Comparison of ENCODE assay signal across 15 mouse cellular contexts in the genomic region with DNA sequence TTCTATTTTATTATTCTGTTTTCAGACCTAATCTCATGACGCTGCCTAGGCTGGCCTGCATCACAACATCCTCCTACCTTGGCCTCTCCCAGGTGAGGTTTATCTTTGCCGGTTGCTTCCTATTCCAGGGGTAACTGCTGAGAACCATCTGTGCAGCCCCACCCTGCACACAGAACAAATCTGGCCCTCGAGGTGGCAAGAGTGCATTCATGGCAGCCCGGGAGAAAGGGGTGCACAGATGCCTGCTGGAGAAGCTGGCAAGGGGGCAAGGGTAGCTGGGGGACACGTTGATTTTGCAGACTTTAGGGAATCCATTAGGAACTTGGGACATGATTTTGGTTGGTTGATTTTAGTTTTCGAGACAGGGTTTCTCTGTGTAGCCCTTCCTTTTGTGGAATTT. TPM values are rescaled to one million over a fixed set of nuclear protein-coding genes. Genes with fewer than 3 reads are reported as not detected.
"Had no signal": no experiment of that assay in that cellular context is flagged by ENCODE, and none has a peak within 500 bp of the region (broad histone marks: within the 10 kb centered on the region; RNA-seq: fewer than 3 reads in every experiment).

No protein-coding gene starts in this region.

- H3K9me3 ChIP-seq: kidney, embryonic 15.5 days; limb, embryonic 12.5 days; liver, embryonic 13.5 days; lung, embryonic 15.5 days; midbrain, embryonic 13.5 days; neural tube, embryonic 15.5 days; stomach, embryonic 15.5 days had no signal

- DNase-seq: kidney, adult 2 months; kidney, postnatal 14 days; liver; liver, embryonic 13.5 days; liver, postnatal 0 days; lung, postnatal 14 days; retina, postnatal 1 day had no signal

- H3K36me3 ChIP-seq: kidney, embryonic 15.5 days; limb, embryonic 12.5 days; liver, embryonic 13.5 days; lung, embryonic 15.5 days; stomach, embryonic 15.5 days had no signal

- H3K27ac ChIP-seq: kidney, embryonic 15.5 days; limb, embryonic 12.5 days; liver, embryonic 13.5 days; lung, embryonic 15.5 days; macrophage; midbrain, embryonic 13.5 days; neural tube, embryonic 15.5 days; stomach, embryonic 15.5 days had no signal

- H3K4me3 ChIP-seq: kidney, embryonic 15.5 days; limb, embryonic 12.5 days; liver, embryonic 13.5 days; lung, embryonic 15.5 days; megakaryocyte, embryonic 14.5 days; midbrain, embryonic 13.5 days; neural tube, embryonic 15.5 days; stomach, embryonic 15.5 days had no signal

- H3K4me1 ChIP-seq: midbrain, embryonic 13.5 days; neural tube, embryonic 15.5 days had no signal

RNA-seq across cellular contexts. Expression of a gene that starts 24.2 kb away (rescaled TPM):
- polyA plus RNA-seq: liver, postnatal 0 days had no signal
